Mouse (Mus musculus) cerebellum, postnatal 25 days (tissue): ENCODE measurements around the gene Fignl1.

Source experiments
- DNase-seq, 2 experiments: peaks; one replicate each; pipeline ENCODE4 v3.0.0; 2021; ENCODE audit warnings: mixed read lengths in 2 of 2

The Fignl1 gene

GRCm38 (mm10) chr11:11808820-11809403 lies at the start of gene Fignl1:
Gene Fignl1 (minus strand): TSS chr11:11808962.
- peak; percentile 97 to 98 for DNase-seq

GRCm38 (mm10) chr11:11856959-11857358 lies 48.2 kb upstream of the Fignl1 start:
- no peak for DNase-seq

GRCm38 (mm10) chr11:11855685-11856131 lies 46.9 kb upstream of the Fignl1 start:
- DNase-seq = peak in 1 of 2 experiments; percentile 15

- no peak for DNase-seq
These were observed 46.4 kb upstream of the Fignl1 start for GRCm38 (mm10) chr11:11855061-11855672.

- no peak for DNase-seq
These were observed 45.1 kb upstream of the Fignl1 start for GRCm38 (mm10) chr11:11853731-11854461.

GRCm38 (mm10) chr11:11851957-11852505 lies 43.3 kb upstream of the Fignl1 start:
- no peak for DNase-seq

- peak in 1 of 2 experiments; percentile 20 for DNase-seq
These were observed 41.9 kb upstream of the Fignl1 start for GRCm38 (mm10) chr11:11850476-11851267.

GRCm38 (mm10) chr11:11849513-11850311 lies 41.0 kb upstream of the Fignl1 start:
- no peak for DNase-seq

GRCm38 (mm10) chr11:11848467-11848866 lies 39.7 kb upstream of the Fignl1 start:
- no peak for DNase-seq

GRCm38 (mm10) chr11:11845044-11845443 lies 36.3 kb upstream of the Fignl1 start:
- DNase-seq = no peak

- DNase-seq = peak; percentile 60 to 64
These were observed 35.7 kb upstream of the Fignl1 start for GRCm38 (mm10) chr11:11844367-11844971.

GRCm38 (mm10) chr11:11841590-11841989 lies 32.8 kb upstream of the Fignl1 start:
- no peak for DNase-seq

GRCm38 (mm10) chr11:11840746-11841145 lies 32.0 kb upstream of the Fignl1 start:
- no peak for DNase-seq

- DNase-seq = no peak
These were observed 31.1 kb upstream of the Fignl1 start for GRCm38 (mm10) chr11:11839874-11840273.

- DNase-seq = no peak
These were observed 28.6 kb upstream of the Fignl1 start for GRCm38 (mm10) chr11:11837384-11837783.

GRCm38 (mm10) chr11:11836713-11837370 lies 28.1 kb upstream of the Fignl1 start:
- DNase-seq = no peak

- no peak for DNase-seq
These were observed 27.5 kb upstream of the Fignl1 start for GRCm38 (mm10) chr11:11836262-11836661.

GRCm38 (mm10) chr11:11835791-11836190 lies 27.0 kb upstream of the Fignl1 start:
- no peak for DNase-seq

GRCm38 (mm10) chr11:11835361-11835760 lies 26.6 kb upstream of the Fignl1 start:
- DNase-seq = no peak

GRCm38 (mm10) chr11:11833100-11833499 lies 24.3 kb upstream of the Fignl1 start:
- no peak for DNase-seq

- no peak for DNase-seq
These were observed 24.0 kb upstream of the Fignl1 start for GRCm38 (mm10) chr11:11832755-11833084.
